Mouse (Mus musculus): Measurements from ENCODE around the gene Sftpd. TPM values are rescaled to one million over a fixed set of nuclear protein-coding genes. Genes with fewer than 3 reads are reported as not detected.

Sftpd gene
- total RNA-seq (2022): not detected

DNA sequence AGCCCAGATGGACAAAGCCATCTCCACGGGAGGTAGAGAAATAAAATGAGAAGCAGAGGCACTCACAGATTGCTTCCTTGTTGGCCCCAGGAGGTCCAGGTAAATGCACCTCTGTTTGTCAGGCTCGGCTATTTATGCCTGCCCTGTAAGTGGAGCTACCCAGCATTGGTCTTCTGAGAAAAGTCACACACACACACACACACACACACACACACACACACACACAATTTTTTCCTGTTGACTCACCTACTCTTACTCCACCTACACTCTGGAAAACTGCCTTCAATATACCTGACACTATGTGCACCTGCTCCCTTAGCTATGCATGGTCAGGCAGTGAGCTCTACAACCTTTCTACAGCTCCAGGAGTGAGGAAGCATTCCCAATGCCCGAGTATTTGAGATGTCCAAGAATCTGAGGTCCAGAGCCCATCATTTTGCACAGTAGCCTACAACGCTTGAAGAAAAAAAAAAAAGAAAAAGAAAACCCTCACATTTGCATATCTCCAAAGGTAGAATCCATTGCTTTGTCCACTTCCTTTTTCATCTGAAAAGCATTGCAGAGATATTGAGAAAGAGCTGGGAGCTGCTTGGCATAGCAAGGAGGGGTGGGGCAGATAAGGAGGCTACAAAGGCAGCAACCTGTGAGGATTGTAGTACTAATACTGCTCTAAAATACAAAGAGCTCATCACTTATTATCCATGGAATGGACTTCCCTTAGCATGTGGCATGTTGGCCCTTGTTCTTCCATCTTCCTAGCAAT lies at the start of gene Sftpd:
Gene Sftpd (minus strand): TSS at position 91 of the 763 bp plus-strand sequence.
- no peak for DNase-seq

DNA sequence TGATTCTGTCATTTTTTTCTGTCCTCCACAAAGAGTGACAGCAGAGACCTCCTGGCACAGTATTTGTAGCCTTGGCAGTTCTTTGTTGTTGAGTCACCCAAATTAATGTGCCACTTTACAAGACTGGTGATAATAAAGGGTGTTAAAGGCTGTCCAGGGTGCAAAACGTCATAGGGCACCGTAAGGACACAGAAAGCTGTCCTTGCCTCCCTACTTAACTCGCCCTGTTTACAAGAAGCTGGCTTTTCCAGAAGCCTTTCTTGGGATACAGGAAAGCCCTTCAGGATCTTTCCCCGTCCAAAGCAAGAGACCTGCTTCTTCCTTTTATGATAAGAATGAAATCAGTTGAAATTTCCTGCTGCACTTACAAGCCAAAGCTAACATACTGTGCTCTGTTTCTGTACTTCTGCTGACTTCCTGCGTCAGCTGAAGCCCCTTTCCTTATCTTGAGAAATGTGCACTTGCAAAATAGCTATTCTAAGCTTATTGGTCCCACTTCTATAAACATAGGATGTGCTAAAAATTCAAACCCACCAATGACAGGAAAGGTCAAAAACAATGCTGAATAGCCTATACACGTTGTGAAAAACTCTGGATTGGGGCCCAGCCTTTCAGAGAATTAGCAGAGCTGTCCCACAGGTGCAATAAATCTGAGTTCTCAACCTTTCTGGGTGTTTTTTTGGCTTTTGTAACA lies 13.2 kb upstream of the Sftpd start:
- DNase-seq: no peak

DNA sequence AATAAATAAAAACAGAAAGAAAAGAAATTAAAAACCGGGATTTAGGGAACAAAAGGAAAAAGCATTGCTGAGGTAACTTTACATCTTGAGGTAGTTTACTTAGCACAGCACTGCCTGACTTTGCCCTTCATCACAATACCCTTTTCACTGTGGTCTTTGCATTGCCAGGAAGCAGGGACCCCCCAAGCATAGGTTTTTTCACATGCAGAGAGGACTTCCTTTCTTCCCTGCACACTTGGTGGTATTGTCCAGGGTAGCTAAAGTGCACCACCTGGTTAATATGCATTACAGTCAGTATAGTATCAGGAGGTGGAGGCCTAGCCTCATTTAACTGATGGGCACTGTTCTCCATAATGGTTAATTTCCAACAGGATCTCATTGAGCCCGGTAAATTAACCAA lies 4.5 kb upstream of the Sftpd start:
- no peak for DNase-seq

DNA sequence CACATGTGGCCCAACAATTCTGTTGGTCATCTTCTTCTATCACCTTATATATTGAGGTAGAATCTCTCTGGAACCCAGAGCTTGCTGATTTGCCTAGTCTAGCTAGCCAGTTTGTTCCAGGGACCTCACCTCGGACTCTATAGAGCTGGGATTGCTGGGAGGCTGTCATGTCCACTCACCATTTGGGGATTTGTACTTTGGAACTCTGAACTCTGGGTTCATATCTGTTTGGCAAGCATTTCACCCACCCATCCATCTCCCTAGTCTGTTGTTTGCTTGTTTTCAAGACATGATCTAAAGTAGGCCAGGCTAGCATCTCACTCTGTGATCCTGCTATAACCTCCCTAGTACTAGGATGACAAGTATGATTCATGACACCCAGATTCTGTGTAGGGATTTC lies 10.1 kb downstream of the Sftpd start:
- DNase-seq: no peak

DNA sequence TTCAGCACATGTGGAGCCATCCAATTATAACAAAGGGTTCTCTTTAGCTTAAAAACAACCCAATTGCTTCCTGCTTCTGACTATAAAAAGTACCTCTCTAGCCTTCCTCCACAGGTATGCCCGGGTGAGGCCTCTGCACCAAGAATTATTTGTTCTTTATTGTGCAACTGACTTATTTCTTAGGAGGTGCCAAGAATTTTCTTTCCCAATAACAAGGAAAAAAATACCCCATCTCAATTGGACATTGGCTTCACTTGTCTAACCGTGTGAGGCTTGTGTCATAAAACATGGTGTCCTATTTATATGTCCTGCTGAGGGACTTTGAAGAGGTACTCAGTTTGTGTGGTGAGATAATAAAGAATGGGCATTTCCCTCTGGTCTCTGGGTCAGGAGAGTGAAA lies 14.4 kb downstream of the Sftpd start:
- no peak for DNase-seq

DNA sequence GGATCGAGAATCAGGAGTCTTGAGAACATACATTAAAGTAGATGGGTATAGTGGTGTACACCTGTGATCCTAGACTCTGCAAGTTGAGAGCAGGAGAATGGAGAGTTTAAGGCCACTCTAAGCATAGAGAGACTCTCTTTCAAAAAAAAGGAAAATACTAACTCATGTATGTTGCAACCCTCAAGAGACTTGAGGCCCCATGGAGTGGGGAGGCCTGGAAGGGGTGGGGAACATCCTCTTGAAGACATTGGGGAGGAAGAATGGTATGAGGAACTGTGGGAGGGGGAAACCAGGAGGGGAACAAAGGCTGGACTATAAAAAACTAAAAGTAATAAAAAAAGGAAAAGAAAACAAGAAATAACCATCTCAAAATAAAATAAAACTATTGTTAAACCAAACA lies 16.4 kb downstream of the Sftpd start:
- no peak for DNase-seq

DNA sequence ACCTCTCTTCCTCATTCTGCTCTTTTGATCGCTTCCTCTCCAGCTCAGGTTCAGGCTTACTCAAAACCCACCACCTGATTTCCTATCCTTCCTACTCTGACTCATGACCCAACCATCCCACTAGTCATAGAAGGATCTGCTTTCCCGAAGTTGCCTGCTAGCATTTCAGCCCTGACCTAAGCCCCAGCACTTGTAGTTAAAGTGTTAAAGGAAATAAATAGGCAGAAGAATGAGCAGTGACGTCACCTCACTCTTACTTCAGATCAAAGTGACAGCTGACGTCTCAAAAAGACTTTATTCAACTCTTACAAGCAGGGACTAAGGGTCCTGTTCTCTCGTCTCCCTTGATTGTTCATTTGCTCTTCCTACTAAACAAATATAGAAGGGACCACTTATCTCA lies 17.7 kb downstream of the Sftpd start:
- no peak for DNase-seq

DNA sequence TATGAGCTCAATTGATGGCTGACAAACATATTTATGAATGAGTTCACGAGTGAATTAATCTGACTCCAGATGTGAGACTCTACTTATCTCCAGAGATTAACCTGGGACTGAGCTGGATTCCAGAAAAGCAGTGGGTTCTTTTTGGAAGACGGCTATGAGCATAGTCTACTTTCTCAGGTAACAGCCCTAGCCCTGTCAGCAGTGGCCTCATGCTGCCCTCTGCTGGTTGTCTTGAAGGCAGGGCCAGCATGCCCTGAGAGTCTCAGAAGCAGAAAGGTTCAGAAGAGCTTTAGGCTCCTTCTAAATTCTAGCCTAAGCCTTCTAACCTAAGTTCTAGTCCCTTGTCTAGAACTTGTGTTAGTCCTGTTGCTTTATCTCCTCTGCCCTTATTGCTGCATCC lies 22.3 kb downstream of the Sftpd start:
- peak; percentile 23 for DNase-seq

DNA sequence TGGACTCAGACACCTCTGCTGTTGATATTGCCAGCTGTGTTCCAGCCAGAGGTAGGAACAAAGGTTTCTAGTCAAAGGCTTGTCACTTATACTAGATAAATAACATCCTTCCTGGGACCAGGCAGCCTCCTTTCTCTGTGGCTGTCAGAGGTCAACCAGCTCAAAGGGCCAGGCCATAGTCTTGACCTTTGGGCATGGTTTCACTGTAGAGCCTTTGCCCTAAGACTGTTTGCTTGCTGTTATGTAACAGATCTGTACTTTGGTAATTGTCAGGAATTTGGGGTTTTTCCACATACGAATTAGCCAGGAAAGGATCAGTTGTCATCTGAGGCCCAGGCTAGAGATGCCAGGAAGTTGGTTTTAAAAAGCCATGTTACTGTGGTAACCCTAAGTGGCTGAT lies 24.2 kb downstream of the Sftpd start:
- DNase-seq: peak; percentile 15

DNA sequence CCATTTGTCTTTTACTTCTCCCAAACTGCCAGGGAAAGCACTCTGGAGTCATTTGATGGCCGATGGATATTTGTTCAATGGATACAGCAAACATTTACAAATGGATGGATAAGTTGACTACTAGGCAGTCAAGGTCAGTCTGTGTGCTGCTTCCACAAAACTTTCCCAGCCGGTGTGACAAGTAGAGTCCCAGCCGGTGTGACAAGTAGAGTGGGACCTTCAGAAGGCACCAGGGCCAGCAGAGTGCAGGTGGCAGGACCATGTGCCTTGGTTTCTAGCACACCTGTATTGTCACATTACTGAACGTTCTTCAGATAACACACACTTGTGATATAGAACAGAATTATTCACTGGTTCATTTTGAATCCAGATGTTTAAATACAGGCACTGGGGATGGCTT lies 24.9 kb downstream of the Sftpd start:
- DNase-seq: no peak

DNA sequence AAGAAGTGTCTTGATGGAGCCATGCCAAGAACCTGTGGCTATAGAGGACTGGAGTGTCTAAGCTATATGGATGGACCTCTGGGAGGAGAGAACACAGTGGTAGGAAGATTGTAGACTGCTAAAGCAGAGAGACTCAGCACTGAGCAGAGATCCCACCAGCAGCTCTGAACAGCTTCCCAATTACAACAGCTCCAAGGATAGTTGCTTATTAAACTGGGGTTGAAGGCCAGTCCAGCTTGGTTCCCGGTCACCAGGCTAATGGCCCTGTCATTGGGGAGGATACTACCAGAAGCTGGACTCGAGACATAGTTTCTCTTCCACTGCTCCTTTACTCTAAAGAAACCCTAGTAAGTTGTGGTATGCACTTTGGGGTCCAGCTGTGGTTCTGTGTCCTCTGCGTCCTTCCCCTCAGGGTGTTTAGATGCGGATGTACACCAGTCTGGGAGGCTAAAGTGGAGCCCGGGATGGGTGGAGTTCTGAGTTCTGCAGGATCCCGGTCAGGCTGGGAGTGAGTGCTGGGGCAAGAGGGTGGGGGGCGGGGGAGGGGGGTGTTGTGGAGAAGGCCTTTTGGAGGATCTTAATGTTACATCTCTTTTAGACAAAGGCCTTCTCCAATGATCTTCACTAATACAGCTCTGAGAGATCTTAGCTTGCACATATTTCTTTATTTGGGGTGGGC lies 33.6 kb downstream of the Sftpd start, which contains the start of gene Mbl1:
Gene Mbl1 (plus strand): TSS at position 239 of the 679 bp plus-strand sequence.
- DNase-seq: no peak

DNA sequence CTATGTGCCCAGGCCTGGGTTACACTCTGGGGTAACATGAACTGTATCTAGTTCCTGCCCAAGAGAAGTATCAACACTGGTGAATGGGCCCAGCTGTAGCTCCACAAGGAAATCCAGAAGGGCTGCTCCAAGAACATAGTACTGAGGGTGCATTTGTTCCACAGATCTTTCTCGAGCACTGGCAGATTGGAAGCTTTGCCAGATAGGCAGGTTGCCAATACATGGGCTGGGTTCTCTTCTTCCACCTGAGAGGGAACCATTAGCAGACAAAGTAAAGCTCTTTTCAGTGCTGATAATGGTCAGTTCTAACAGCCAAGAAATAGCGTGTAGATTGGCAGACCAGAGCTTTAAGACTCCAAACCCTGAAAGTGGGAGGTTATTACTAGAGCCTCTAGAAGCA lies 37.6 kb downstream of the Sftpd start:
- no peak for DNase-seq

DNA sequence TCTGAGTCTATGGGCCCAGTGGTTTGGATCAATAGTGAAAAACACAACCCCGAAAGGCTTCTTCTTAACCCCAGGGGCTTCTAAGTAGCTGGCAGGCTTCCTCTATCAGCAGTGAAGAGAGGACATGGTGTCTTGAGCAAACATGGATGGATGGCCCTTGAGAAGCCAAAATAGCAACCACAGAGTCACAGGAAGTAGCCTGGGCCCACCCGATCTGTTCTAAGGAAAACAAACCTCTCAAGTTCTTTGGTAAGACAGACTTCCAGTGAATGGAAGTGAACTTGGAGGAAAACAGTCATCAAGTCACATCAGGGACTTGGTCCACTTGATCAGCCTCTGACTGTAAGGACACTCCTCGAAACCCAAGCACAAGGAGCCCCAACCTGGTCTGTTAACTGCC lies 38.0 kb downstream of the Sftpd start:
- DNase-seq: no peak

DNA sequence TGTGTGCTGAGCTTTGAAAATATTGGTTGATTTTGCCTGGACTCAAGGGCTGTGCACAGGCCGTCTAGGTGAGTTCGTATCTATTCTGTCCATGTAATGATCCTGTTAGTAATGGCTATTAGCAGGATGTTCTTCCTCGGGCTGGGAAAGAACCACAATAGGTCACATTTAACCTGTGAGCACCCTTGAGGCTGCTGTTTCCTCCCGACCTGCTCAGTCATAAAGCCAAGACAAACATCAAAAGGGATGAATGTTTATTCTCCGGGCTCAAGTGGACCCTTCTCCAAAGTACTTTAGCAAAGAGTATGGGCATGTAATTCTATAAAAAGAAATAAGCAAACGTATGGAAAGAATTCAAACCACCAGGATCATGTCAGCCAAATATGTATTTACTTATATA lies 38.9 kb downstream of the Sftpd start:
- no peak for DNase-seq

DNA sequence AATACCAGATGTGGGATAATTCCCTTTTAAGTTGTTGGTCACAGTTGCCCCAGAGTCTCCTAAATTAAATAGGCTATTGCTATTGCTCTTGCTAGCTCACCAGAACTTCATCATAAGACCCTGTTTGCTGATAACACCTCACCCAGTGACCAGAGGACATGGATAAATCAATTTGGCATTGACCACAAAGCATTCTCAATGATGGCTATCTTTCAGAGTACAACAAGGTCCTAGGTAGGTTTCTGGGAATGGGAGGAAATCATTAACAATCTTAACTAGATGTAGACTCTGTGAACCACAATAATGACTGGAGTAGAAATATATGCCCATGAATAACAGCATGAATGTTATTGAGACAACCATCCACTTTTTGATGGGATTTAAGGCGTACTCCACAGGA lies 44.3 kb downstream of the Sftpd start:
- no peak for DNase-seq

DNA sequence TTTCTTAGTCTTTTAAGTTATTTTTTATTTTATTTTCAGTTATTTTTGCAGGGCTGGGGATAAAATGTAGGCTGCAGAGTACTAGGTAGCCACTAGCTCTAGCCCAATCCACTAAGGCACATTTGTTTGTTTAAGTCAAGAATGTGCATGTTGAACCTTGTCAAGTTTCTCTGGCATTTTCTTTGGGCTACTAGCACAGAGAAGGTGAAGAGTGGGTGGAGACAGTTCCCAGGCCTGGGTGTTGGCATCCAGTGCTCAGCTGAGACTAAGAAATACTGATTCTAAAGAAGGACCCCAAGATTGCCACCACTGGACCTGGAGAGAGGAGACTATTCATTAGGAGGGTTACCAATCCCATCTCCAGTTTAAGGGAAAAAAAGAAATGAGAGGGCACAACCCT lies 47.9 kb downstream of the Sftpd start:
- DNase-seq: no peak

DNA sequence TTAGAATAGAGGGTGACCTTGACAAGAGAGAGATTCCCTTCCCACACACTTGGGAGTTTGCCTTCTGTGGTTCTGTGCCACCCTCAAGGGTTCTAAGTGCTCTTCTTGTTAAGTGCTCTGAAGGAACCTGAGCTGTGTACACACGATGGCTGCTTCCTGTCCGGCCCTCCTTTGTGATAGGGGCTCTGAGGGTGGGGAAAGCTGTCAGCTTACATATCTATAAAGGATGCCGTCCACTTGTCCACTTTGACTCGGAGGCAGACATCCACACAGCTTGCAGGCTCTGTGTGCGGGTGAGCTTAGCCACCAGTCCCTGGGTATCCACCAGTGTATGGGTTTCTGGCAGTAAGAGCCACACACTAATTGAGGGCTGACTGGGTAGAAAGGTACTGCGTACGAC lies 53.4 kb downstream of the Sftpd start, which contains the start of gene Sftpa1:
Gene Sftpa1 (plus strand): TSS at position 243 of the 400 bp plus-strand sequence.
- no peak for DNase-seq

DNA sequence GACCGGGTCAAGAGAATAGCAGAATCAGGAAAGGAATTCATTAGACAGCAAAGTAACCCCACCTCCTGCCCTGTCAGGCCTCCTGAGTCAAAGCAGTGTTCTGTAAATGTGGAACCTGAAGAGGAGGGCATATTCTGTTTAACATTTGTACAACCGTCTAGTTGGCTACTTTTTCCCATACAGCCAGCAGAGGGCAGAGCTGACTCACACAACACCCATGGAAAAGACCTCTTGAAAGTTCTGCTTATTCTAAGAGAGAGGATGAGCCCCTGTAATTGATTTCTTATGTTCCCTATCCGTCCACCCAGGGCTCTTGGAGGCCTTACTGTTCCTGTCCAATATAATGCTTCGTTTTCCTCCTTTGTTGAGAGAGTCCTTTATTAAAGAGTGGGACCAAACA lies 57.0 kb downstream of the Sftpd start:
- no peak for DNase-seq

DNA sequence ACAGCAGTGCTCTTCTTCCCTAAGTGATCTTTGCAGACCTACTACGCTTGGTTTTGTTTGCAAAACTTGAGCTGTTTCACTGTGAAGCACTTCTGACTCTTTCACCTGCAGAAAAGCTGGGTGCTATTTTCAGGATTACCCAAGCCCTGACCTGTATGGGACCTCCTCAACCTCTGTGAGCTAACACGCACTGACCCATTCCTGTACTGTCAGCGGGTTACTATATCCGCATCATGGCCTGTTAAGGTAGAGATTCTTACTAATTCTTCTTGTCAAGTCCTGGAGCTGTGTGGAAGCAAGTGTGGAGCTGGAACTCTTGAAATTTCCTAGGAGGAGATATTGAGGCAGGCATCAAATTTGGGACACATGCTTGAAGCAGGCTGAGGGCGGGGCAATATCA lies 60.3 kb downstream of the Sftpd start:
- no peak for DNase-seq
